Mouse (Mus musculus) Patski (cell line): ENCODE data around the gene Ssc5d. TPM values are rescaled to one million over a fixed set of nuclear protein-coding genes. Genes with fewer than 3 reads are reported as not detected.

Source experiments
- ATAC-seq: fragments of 100-300 bp; one replicate; pipeline ENCODE4 v1.8.0; 2021
- CTCF ChIA-PET: fragments of 350-600 bp; sonication (Branson Sonifier 250); formaldehyde crosslinking; loops from one replicate; lab custom pipeline; 2022; ENCODE audit warnings: inconsistent platforms; lab: Charles Lee
- POLR2A ChIA-PET: fragments of 350-600 bp; sonication (Branson Sonifier 250); formaldehyde crosslinking; loops from one replicate; lab custom pipeline; 2022; ENCODE audit warnings: antibody characterized with exemption, inconsistent platforms; lab: Charles Lee
- DNase-seq: peaks from one replicate; pipeline ENCODE4 v3.0.0-alpha.2; 2011; ENCODE audit warnings: low read depth, low spot score
- H3K27me3 ChIP-seq: fragments of 371-371 bp; one replicate; pipeline ENCODE4 v1.5.1; 2021
- CTCF ChIP-seq: fragments of 100-300 bp; IDR thresholded peaks from one replicate; pipeline ENCODE4 v1.5.1; 2021
- in situ Hi-C: fragments of 300-500 bp; cut with MboI; formaldehyde crosslinking; loops from 3 replicates; pipeline ENCODE4 v1.11.1; 2018; ENCODE audit warnings: low pct_unique_long_range_greater_than_20kb, mixed read lengths
- polyA plus RNA-seq: library from polyadenylated mRNA; unstranded; gene quantifications from one replicate; pipeline ENCODE4 v1.2.3, GENCODE M21; 2021

Ssc5d gene
- polyA plus RNA-seq, 1 experiment from 2014 or later = 4.7 TPM

- POLR2A ChIA-PET = no interaction called here
- DNase-seq = no peak
- H3K27me3 ChIP-seq = peaks cover 2% of the 10 kb centered on the region
- no peak for ATAC-seq
- in situ Hi-C loops = no loop called here
- no peak for TF ChIP-seq CTCF
- CTCF ChIA-PET = no interaction called here
These were observed 45.5 kb downstream of the Ssc5d start, which contains the start of gene Sbk3 for GRCm38 (mm10) chr7:4971068-4971467. TSS of gene Sbk3 (minus strand) at chr7:4971168.

- POLR2A ChIA-PET = no interaction called here
- ATAC-seq = no peak
These were observed 46.1 kb downstream of the Ssc5d start for GRCm38 (mm10) chr7:4971710-4972109.

GRCm38 (mm10) chr7:4972321-4973047 lies 46.9 kb downstream of the Ssc5d start:
- peak; percentile 92 for ATAC-seq
- no peaks in the 10 kb centered on the region for H3K27me3 ChIP-seq
- DNase-seq = peak; percentile 9
- CTCF ChIA-PET = interaction anchor here (1.2 kb wide), 1 partner anchor 13 kb away, joined by 3 read pairs; no protein-coding TSS in a partner anchor
- no peak for TF ChIP-seq CTCF
- in situ Hi-C loops = no loop called here
- POLR2A ChIA-PET = no interaction called here

More at GRCm38 (mm10) chr7:4971710-4972109, 46.1 kb downstream of the Ssc5d start:
- CTCF ChIA-PET = no interaction called here
- no peak for TF ChIP-seq CTCF
- no peaks in the 10 kb centered on the region for H3K27me3 ChIP-seq
- in situ Hi-C loops = no loop called here
- no peak for DNase-seq

DNA sequence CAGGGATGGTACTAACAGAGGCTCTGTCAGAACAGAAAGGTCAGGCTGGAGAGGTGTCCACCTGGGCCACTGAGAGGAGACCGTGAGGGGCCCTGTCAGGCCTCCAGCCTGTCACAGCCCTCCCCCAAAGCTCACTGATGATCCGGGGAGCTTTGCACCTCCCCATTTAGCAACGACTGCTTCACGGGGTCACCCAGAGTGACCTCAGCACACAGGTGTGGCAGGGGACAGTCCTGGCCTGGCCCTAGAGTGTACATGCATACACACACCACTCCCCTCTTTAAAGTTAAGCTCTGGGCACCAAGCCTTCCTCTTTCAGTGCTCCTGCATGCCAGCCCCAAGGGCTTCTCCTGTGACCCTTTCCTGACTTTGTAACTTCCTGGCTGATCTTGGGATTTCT lies 49.9 kb downstream of the Ssc5d start:
- CTCF ChIA-PET = no interaction called here
- POLR2A ChIA-PET = no interaction called here
- ATAC-seq (no peak), DNase-seq (no peak)
- no peak for TF ChIP-seq CTCF
- H3K27me3 ChIP-seq = no peaks in the 10 kb centered on the region
- in situ Hi-C loops = no loop called here

DNA sequence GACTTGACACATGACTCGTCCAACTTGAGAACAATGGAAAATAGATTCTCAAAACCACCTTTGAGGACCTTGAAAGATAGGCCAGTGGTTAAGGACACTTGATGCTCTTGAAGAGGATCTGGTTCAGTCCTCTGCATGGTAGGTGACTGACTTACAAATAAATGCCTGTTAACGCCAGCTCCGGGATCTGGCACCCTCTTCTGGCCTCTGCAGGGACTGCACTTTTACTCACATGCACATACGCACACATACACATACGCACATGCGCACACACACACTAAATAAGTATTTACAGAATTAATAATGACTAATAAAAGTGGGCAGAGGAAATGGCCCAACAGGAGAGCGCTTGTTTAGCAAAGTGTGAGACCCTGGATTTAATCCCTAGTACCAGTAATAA lies 51.2 kb downstream of the Ssc5d start:
- ChIA-PET POLR2A (no interaction called here), CTCF (interaction anchor here (1.4 kb wide), 1 partner anchor 25 kb away, joined by 3 read pairs; no protein-coding TSS in a partner anchor)
- in situ Hi-C loops = no loop called here
- ATAC-seq (no peak), DNase-seq (no peak)
- TF ChIP-seq CTCF = no peak
- no peaks in the 10 kb centered on the region for H3K27me3 ChIP-seq

DNA sequence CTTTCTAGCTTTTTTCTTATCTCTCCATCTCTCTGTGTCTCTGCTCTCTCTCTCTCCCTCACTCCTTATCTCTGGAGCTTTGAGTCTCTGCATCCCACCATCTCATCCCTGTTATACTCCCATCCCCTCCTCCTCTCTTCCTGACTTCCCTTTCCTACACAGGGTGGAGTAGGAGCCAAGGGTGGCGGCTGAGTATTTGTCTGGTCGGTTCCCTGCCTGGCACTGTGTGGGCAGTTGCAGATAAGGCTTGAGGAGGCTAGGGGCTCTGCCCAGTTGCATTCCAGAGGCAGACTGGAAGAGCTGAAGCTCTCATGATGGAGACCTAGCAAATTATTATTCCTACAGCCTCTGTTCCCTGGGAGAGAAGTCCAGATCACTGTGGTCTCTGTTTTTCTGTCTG lies 62.7 kb downstream of the Ssc5d start:
- ChIA-PET CTCF (interaction anchor here (0.8 kb wide), 1 partner anchor 8 kb away, joined by 3 read pairs; no protein-coding TSS in a partner anchor), POLR2A (no interaction called here)
- in situ Hi-C loops = no loop called here
- DNase-seq (no peak), ATAC-seq (no peak)
- H3K27me3 ChIP-seq = no peaks in the 10 kb centered on the region
- TF ChIP-seq CTCF = no peak

- ATAC-seq (no peak), DNase-seq (no peak)
- in situ Hi-C loops = no loop called here
- POLR2A ChIA-PET = no interaction called here
- H3K27me3 ChIP-seq = no peaks in the 10 kb centered on the region
- no peak for TF ChIP-seq CTCF
- CTCF ChIA-PET = no interaction called here
These were observed 67.9 kb downstream of the Ssc5d start for GRCm38 (mm10) chr7:4993347-4993998.

DNA sequence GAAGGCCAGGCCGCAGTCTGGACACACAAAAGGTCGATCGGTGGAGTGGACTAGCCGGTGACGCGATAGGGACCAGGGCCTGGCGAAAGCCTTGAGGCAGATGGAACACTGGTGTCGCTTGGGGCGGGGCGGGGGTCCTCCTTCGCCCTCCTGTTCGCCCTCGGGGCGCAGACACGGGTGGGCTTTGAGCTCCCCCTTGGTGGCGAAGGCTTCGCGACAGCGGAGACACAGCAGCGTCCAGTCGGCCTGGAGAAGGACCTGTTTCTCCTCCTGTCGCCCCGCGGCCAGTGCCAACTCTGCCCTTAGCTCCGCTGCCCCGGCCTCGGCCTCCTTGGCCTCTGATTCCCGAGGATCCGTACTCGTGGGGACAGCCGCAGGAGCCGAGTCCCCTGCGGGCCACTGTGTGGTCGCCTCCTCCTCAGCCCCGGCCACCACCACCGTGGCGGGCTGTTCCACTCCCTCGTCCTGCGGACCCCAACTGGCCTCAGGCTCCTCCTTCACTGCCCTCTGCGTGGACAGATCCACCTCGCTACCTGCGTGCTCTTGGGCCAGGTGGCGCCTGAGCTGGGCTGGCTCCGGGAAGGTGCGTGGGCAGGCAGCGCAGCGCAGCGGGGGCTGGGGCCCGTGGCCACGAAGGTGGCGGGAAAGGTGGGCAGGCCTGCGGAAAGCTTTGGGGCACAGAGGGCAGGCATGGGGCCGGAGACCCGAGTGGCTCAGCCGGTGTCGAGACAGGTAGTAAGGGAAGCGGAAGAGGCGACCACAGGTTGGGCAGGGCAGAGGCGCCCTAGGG lies 68.6 kb downstream of the Ssc5d start:
- no peak for DNase-seq
- CTCF ChIA-PET = no interaction called here
- TF ChIP-seq CTCF = no peak
- no peaks in the 10 kb centered on the region for H3K27me3 ChIP-seq
- no peak for ATAC-seq
- POLR2A ChIA-PET = no interaction called here
- in situ Hi-C loops = no loop called here

Other genes with a start within 250 kb of the Ssc5d start
- 80.2 TPM for gene Hspbp1, start 240.7 kb upstream of the Ssc5d start, polyA plus RNA-seq
- gene Brsk1, start 235.2 kb upstream of the Ssc5d start, polyA plus RNA-seq = 27.9 TPM
- 0.14 TPM for gene Tmem150b, start 200.5 kb upstream of the Ssc5d start, polyA plus RNA-seq
- gene Kmt5c, start 185.7 kb upstream of the Ssc5d start, polyA plus RNA-seq = 58.6 TPM
- not detected for gene Cox6b2, start 172.7 kb upstream of the Ssc5d start, polyA plus RNA-seq
- gene Fam71e2, start 154.5 kb upstream of the Ssc5d start, polyA plus RNA-seq = not detected
- 2.4 TPM for gene Il11, start 142.9 kb upstream of the Ssc5d start, polyA plus RNA-seq
- gene Tmem190, start 142.8 kb upstream of the Ssc5d start, polyA plus RNA-seq = 0.67 TPM
- 5.7 TPM for gene Tmem238, start 136.1 kb upstream of the Ssc5d start, polyA plus RNA-seq
- gene Rpl28, start 132.9 kb upstream of the Ssc5d start, polyA plus RNA-seq = 230 TPM
- gene Ube2s, start 113.2 kb upstream of the Ssc5d start, polyA plus RNA-seq = 250 TPM
- gene Shisa7, start 81.1 kb upstream of the Ssc5d start, polyA plus RNA-seq = 1.9 TPM
- 8.5 TPM for gene Isoc2b, start 55.5 kb upstream of the Ssc5d start, polyA plus RNA-seq
- gene Isoc2a, start 48.6 kb upstream of the Ssc5d start, polyA plus RNA-seq = 6.6 TPM
- gene Gm36210, start 19.3 kb upstream of the Ssc5d start, polyA plus RNA-seq = not detected
- 8.1 TPM for gene Zfp628, start 10.6 kb upstream of the Ssc5d start, polyA plus RNA-seq
- gene Nat14, start 3.8 kb upstream of the Ssc5d start, polyA plus RNA-seq = 5.3 TPM
- 1.8 TPM for gene Sbk2, start 38.6 kb downstream of the Ssc5d start, polyA plus RNA-seq
- 0.09 TPM for gene Sbk3, start 45.4 kb downstream of the Ssc5d start, polyA plus RNA-seq
- gene Zfp579, start 70.4 kb downstream of the Ssc5d start, polyA plus RNA-seq = 25.1 TPM
- 11.0 TPM for gene Zfp524, start 88.6 kb downstream of the Ssc5d start, polyA plus RNA-seq
- gene Fiz1, start 88.9 kb downstream of the Ssc5d start, polyA plus RNA-seq = 31.6 TPM
- gene Gm44973, start 89.7 kb downstream of the Ssc5d start, polyA plus RNA-seq = 1.3 TPM
- gene Zfp865, start 94.6 kb downstream of the Ssc5d start, polyA plus RNA-seq = 33.9 TPM
- gene Ccdc106, start 94.8 kb downstream of the Ssc5d start, polyA plus RNA-seq = 7.9 TPM
- not detected for gene 4632433K11Rik, start 108.3 kb downstream of the Ssc5d start, polyA plus RNA-seq
- gene Zfp784, start 112.7 kb downstream of the Ssc5d start, polyA plus RNA-seq = 6.3 TPM
- 22.4 TPM for gene Zfp580, start 125.8 kb downstream of the Ssc5d start, polyA plus RNA-seq
- 216 TPM for gene U2af2, start 136.4 kb downstream of the Ssc5d start, polyA plus RNA-seq
- gene Epn1, start 154.4 kb downstream of the Ssc5d start, polyA plus RNA-seq = 138 TPM
- not detected for gene Rfpl4, start 191.2 kb downstream of the Ssc5d start, polyA plus RNA-seq
- gene Rasl2-9, start 200.2 kb downstream of the Ssc5d start, polyA plus RNA-seq = 0.05 TPM
- under 0.01 TPM for gene Vmn1r55, start 223.9 kb downstream of the Ssc5d start, polyA plus RNA-seq